Mouse (Mus musculus) midbrain, embryonic 16.5 days (tissue): ENCODE results near the gene Artn. TPM values are rescaled to one million over a fixed set of nuclear protein-coding genes. Genes with fewer than 3 reads are reported as not detected.

Experiments
- ATAC-seq: fragments of 200-750 bp; cut with Nextera tagmentation; 2 replicates; pipeline ENCODE4 v1.8.0; 2017; ENCODE audit warnings: moderate TSS enrichment
- H3K27ac ChIP-seq: fragments of 300-500 bp; sonication (generic); 2 replicates; pipeline ENCODE4 v1.5.1; 2014; ENCODE audit warnings: mild to moderate bottlenecking, low read length, mixed read lengths
- H3K27me3 ChIP-seq: fragments of 300-500 bp; sonication (generic); 2 replicates; pipeline ENCODE4 v1.6.1; 2014; ENCODE audit warnings: low read depth, low read length, mixed read lengths; ENCODE audit not compliant: control insufficient read depth, insufficient read depth
- H3K36me3 ChIP-seq: fragments of 300-500 bp; sonication (generic); 2 replicates; pipeline ENCODE4 v1.6.1; 2014; ENCODE audit warnings: mild to moderate bottlenecking, low read length, moderate library complexity, mixed read lengths; ENCODE audit not compliant: control insufficient read depth, insufficient read depth
- H3K4me1 ChIP-seq: fragments of 300-500 bp; sonication (generic); 2 replicates; pipeline ENCODE4 v1.6.1; 2014; ENCODE audit warnings: mild to moderate bottlenecking, low read length, mixed read lengths; ENCODE audit not compliant: control insufficient read depth, insufficient read depth
- H3K4me2 ChIP-seq: fragments of 300-500 bp; sonication (generic); 2 replicates; pipeline ENCODE4 v1.6.1; 2014; ENCODE audit warnings: mild to moderate bottlenecking, low read length, mixed read lengths
- H3K4me3 ChIP-seq: fragments of 300-500 bp; sonication (generic); 2 replicates; pipeline ENCODE4 v1.5.1; 2014; ENCODE audit warnings: low read depth, mild to moderate bottlenecking, low read length, moderate library complexity, mixed read lengths
- H3K9ac ChIP-seq: fragments of 300-500 bp; sonication (generic); 2 replicates; pipeline ENCODE4 v1.6.1; 2014; ENCODE audit warnings: low read depth, low read length, mixed read lengths
- H3K9me3 ChIP-seq: fragments of 300-500 bp; sonication (generic); replicated peaks from 2 replicates; pipeline ENCODE4 v1.6.1; 2014; ENCODE audit warnings: mild to moderate bottlenecking, low read length, mixed read lengths; ENCODE audit not compliant: control insufficient read depth, poor library complexity, severe bottlenecking
- WGBS: fragments of 180-500 bp; shearing (Covaris S2); extraction: QIAGEN DNeasy Blood & Tissue Kit; methylation state at CpG from one replicate; pipeline ENCODE4 v1.1.7; 2014; 5-methylcytosine and 5-hydroxymethylcytosine counted together
- polyA plus RNA-seq: library from polyadenylated mRNA; unstranded; fragments of >200 nt; fragmentation: Nextera tagmentation; extraction: Ambion mirVana; gene quantifications from 2 replicates; pipeline ENCODE4 v1.2.1, GENCODE M21; 2015

The Artn gene
- polyA plus RNA-seq, 1 experiment from 2014 or later: 0.92 TPM

DNA sequence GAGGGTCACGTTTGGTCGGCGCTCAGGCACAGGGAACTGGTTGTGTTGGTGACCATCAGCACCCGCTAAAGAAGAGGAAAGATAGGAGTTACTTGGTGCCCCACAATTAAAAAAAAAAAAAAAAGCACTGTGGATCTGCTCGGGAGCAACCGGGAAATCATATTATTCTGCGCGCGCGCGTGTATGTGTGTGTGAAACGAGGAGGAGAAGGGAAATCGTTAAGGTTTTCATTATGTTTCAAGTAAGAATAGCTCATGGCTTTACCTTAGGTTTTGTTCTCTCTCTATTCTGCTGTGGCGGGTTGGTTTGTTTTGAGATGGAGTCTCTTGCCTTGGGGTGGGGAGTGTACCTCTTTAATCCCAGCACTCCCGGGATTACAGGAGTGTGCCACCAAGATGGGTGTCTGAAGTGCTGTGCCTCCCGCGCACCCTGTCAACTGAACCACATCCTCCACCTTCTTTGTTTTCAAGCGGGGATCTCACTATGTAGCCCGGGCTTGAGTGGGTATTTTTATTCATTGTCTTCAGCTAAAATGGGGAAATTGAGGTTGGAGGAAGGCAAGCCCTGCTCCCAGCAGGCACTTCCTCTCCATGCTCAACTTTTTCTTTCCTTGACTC is 14.0 kb downstream of the Artn start:
- Histone ChIP-seq H3K4me3 (peak overlapping the region; percentile 83), H3K36me3 (no peaks in the 10 kb centered on the region; the same call in 1 of the 2 replicates), H3K4me1 (peaks cover 30% of the 10 kb centered on the region), H3K27ac (peak overlapping the region; percentile 89; the same call in 1 of the 2 replicates), H3K9me3 (no peaks in the 10 kb centered on the region), H3K27me3 (no peaks in the 10 kb centered on the region), H3K9ac (peak overlapping the region; percentile 85), H3K4me2 (peak overlapping the region; percentile 99)
- ATAC-seq: no peak
- WGBS: 4% methylated on average over 19 of the region's 19 CpGs

DNA sequence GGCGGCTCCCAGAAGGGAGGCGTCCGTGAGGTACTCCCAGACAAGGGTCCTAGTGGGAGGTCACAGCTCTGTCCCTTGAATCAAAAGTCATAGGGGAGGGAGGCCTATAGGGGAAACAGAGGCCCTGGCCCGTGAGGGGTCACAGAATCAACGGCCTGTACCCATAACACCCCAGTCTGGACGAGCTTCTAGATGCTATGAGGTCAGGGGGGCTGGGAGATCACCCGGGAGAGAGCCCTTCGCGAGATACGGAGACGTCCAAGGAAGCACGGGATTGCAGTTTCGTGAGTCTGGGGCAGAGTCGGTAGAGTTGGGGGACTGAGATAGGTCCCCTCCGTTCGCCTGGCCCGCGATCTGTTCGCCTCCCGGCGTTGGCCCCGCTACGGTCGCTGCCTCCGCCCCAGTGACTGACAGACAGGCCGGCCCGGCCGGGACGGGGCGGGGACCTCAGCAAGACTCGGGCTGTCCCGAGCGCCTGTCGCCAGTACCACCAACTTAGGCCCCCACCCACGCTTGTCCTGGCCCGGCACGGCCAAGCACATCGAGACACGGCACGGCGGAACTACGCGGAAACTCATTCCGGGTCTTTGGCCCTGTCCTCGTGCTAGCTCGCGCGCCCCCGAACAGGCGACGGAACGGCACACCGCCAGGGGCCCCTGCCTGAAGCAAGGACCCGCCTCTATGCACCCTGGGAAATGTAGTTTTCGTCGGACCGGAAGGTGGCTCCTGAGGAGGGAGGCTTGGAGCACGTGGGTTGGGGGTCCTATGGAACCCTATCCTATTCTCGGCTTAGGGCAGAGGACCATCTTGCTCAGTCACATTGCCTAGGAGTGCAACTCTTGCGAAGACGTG is 14.7 kb downstream of the Artn start, which contains the start of gene Ipo13:
Gene Ipo13 (minus strand): TSS at position 409 of the 852 bp plus-strand sequence.
- ATAC-seq: peak; percentile 95
- Histone ChIP-seq H3K9me3 (no peaks in the 10 kb centered on the region), H3K4me3 (peak within 1 kb of the TSS; percentile 83), H3K36me3 (peaks cover 2% of the 10 kb centered on the region; the same call in 1 of the 2 replicates), H3K9ac (peak within 1 kb of the TSS; percentile 85), H3K4me2 (peak within 1 kb of the TSS; percentile 99), H3K4me1 (peaks cover 37% of the 10 kb centered on the region), H3K27ac (peak within 1 kb of the TSS; percentile 89), H3K27me3 (no peaks in the 10 kb centered on the region)
- under 1% methylated on average over 60 of the region's 61 CpGs for WGBS

DNA sequence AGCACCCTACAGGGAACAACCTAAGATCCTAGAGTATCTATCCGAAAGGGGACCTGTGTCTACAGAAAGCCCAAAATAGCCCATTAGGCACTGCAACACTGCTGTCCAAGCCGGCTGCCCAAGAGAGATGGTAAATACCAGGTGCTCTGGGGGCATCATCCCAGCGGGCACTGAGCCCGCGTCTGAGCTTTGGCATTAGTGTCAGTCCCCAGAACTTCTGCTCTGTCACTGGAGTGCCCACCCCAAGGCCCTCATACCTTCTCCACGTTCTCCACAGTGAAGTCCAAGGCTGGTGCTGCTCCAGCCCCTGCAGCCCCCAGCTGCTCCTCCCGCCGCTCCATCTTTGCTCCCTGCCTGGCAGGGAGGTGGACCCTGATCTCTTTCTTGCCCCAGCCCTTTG is 15.5 kb downstream of the Artn start:
- Histone ChIP-seq H3K4me1 (peaks cover 45% of the 10 kb centered on the region), H3K4me2 (peak overlapping the region; percentile 99), H3K9me3 (no peaks in the 10 kb centered on the region), H3K27me3 (no peaks in the 10 kb centered on the region), H3K9ac (peak overlapping the region; percentile 85), H3K4me3 (peak overlapping the region; percentile 83), H3K36me3 (peaks cover 2% of the 10 kb centered on the region; the same call in 1 of the 2 replicates), H3K27ac (no peak overlapping the region)
- 16% methylated on average over 8 of the region's 8 CpGs for WGBS
- ATAC-seq: peak; percentile 5; the same call in 1 of the 2 replicates

DNA sequence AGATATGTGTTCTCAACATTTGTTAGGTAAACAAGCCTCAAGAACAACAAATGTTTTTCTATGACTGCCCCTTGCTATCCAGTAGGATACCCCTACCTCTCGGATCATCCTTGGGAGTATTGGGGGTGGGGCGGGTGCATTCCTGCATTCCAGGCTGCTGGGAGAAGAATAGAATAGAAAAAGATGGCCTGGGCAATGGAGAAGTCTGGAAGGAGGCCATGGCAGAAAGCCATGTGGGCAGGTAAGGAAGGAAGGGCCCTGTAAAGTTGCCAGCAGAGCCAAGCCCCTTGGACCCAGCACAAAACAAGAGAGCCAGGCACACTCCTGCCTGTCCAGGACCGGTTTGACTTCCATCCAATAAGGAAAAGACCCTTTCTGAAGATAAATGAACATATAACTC is 16.1 kb downstream of the Artn start:
- ATAC-seq: no peak
- Histone ChIP-seq H3K4me2 (peak overlapping the region; percentile 99), H3K4me1 (peaks cover 51% of the 10 kb centered on the region), H3K9ac (peak overlapping the region; percentile 35; the same call in 1 of the 2 replicates), H3K27me3 (no peaks in the 10 kb centered on the region), H3K9me3 (no peaks in the 10 kb centered on the region), H3K36me3 (peaks cover 2% of the 10 kb centered on the region; the same call in 1 of the 2 replicates), H3K27ac (no peak overlapping the region), H3K4me3 (peak overlapping the region; percentile 83)
- 48% methylated on average over 3 of the region's 3 CpGs for WGBS

DNA sequence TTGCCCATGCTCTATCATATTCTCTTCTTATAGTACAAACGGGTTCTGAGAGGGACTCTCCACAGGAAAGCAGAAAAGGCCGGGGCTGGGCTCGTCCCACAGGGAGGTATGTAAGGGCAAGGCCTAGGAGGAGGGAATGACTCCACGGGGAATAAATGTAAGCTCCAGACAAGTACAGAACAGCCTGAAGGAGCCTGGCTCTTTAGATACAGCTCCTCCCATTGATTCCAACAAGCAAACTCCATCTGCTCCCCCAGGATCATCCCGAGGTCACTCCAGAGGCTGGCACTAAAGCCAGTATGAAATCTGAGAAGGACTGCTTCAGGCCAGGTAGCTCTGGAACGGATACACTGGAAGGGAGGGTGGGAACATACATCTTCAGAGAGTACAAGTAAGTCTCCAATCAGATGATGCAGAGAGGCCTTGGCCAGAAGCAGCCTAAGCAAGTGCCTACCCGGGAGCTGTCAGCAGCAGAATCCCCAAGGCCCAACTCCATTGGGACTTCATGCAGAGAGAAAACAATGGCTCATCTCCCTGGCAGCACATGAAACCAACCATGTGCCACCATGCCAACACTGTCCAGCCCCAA is 16.8 kb downstream of the Artn start:
- no peak for ATAC-seq
- no peak overlapping the region for H3K27ac ChIP-seq
- peak overlapping the region; percentile 99 for H3K4me2 ChIP-seq
- 63% methylated on average over 7 of the region's 7 CpGs for WGBS
- H3K27me3 ChIP-seq: no peaks in the 10 kb centered on the region
- H3K36me3 ChIP-seq: peaks cover 2% of the 10 kb centered on the region; the same call in 1 of the 2 replicates
- H3K4me1 ChIP-seq: peaks cover 57% of the 10 kb centered on the region
- H3K9me3 ChIP-seq: no peaks in the 10 kb centered on the region
- H3K4me3 ChIP-seq: peak overlapping the region; percentile 83; the same call in 1 of the 2 replicates
- H3K9ac ChIP-seq: peak overlapping the region; percentile 35

DNA sequence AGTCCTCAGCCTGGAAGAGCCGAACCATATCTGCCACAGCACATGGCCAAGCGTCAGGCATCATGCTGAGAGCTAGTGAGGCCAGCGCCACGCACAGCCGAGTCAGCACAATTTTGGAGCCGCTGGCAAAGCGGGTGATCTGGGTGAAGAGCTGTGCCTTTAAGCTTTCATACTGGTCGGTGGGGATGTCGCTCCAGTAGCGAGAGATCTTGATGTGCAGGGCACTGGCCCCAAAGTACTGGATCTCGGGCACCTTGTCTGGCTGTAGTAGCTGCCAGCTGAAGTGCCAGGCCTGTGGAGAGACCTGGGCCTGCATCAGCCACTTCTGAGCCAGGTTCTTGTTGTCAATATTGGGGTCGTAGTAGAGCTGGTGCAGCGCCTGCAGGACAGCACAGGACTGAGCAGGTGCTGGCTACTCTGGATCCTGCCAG is 17.4 kb downstream of the Artn start:
- Histone ChIP-seq H3K4me1 (peaks cover 57% of the 10 kb centered on the region), H3K27ac (no peak overlapping the region), H3K27me3 (no peaks in the 10 kb centered on the region), H3K36me3 (peaks cover 2% of the 10 kb centered on the region; the same call in 1 of the 2 replicates), H3K4me2 (no peak overlapping the region), H3K9me3 (no peaks in the 10 kb centered on the region), H3K4me3 (no peak overlapping the region), H3K9ac (peak overlapping the region; percentile 3; the same call in 1 of the 2 replicates)
- ATAC-seq: no peak
- WGBS: 89% methylated on average over 13 of the region's 13 CpGs

DNA sequence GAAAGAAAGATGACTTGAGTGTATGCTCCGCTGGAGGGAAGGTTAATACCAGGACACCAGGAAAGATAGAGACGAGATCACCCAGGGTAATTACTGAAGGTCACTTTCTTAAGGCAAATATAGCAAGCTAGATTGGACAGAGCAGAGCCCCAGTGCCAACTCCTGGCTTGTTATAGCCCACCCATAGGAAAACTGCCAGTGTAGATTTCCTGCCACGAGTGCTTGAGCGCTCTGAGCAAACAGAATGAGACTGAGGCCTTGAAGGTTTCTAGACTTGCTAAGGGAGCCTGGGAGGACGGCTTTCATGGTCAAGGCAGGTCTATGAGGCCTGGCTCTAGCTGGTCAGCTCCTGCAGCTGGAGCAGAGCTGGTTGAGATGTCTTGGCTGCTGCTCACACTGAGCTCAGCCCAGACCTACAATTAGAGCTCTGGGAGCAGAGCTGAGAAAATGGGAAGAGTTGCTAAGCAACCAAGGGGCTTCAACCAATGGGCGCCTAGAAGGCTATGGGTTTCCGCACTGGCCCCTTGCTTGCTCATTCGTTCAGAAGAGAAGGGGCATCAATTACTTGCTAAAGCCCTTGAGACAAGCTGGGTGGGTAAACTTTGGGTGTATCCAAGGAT is 20.6 kb downstream of the Artn start:
- Histone ChIP-seq H3K9me3 (no peaks in the 10 kb centered on the region), H3K27ac (peak overlapping the region; percentile 80), H3K4me3 (peak overlapping the region; percentile 23), H3K4me2 (peak overlapping the region; percentile 57), H3K27me3 (no peaks in the 10 kb centered on the region), H3K4me1 (peaks cover 50% of the 10 kb centered on the region), H3K36me3 (peaks cover 14% of the 10 kb centered on the region), H3K9ac (peak overlapping the region; percentile 56; the same call in 1 of the 2 replicates)
- peak; percentile 77 for ATAC-seq
- WGBS: 46% methylated on average over 8 of the region's 8 CpGs

DNA sequence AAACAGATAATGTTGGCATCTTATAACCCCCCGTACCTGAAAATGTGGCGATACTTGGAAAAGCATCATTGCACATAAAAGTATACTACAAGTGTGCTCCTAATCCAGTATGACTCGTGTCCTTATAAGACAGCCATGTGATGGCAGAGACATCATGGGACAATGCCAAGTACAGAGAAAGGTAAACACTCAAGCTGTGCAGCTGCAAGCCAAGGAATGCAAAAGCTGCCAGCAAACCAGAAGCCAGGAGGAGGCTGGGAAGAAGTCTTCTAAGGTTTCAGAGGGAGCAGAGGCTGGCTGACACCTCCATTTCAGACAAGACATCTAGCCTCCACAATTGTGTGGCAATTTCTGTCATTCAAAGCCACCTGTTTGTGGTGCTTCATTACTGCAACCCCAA is 23.4 kb downstream of the Artn start:
- Histone ChIP-seq H3K27me3 (no peaks in the 10 kb centered on the region), H3K9me3 (no peaks in the 10 kb centered on the region), H3K4me2 (no peak overlapping the region), H3K9ac (no peak overlapping the region), H3K4me3 (no peak overlapping the region), H3K36me3 (peaks cover 33% of the 10 kb centered on the region), H3K27ac (no peak overlapping the region), H3K4me1 (peaks cover 32% of the 10 kb centered on the region)
- 91% methylated on average over 3 of the region's 3 CpGs for WGBS
- no peak for ATAC-seq
